Mouse (Mus musculus) lung, adult 2 months (tissue): ENCODE data around the gene Adssl1. TPM values are rescaled to one million over a fixed set of nuclear protein-coding genes. Genes with fewer than 3 reads are reported as not detected.

Experiments
- DNase-seq: peaks from one replicate; pipeline ENCODE4 v3.0.0; 2022
- H3K4me1 ChIP-seq: fragments of 200-500 bp; 2 replicates; pipeline ENCODE4 v1.6.1; 2011; ENCODE audit warnings: low read length; ENCODE audit not compliant: control insufficient read depth, insufficient read depth
- H3K4me3 ChIP-seq: fragments of 200-500 bp; replicated peaks from 2 replicates; pipeline ENCODE3; 2011; ENCODE audit warnings: low read depth, mild to moderate bottlenecking, control low read depth, low read length; ENCODE audit errors: extremely low read depth
- CTCF ChIP-seq: fragments of 200-500 bp; IDR thresholded peaks from 2 replicates; pipeline ENCODE4 v1.5.1; 2011; ENCODE audit warnings: mild to moderate bottlenecking, low read length, control low read depth; ENCODE audit not compliant: insufficient read depth
- POLR2A ChIP-seq: fragments of 200-500 bp; IDR thresholded peaks from 2 replicates; pipeline ENCODE4 v1.6.1; 2011; ENCODE audit warnings: low read depth, mild to moderate bottlenecking, control low read depth, low read length, borderline replicate concordance; ENCODE audit errors: extremely low read depth
- WGBS: fragments of 180-500 bp; shearing (Covaris S2); methylation state at CpG from one replicate; pipeline ENCODE4 v1.1.7; 2018; 5-methylcytosine and 5-hydroxymethylcytosine counted together
- polyA plus RNA-seq: library from polyadenylated mRNA; depleted of rRNA; stranded (reverse); fragments of >200 nt; gene quantifications from 2 replicates; pipeline ENCODE4 v1.2.3, GENCODE M21; 2012

Adssl1 gene
- polyA plus RNA-seq, 1 experiment, result 39.0 TPM

- 30% methylated on average over 13 of the region's 13 CpGs for WGBS
- H3K4me3 ChIP-seq, result peak overlapping the region; percentile 77
- DNase-seq, result no peak
- peaks cover 12% of the 10 kb centered on the region; the same call in 1 of the 2 replicates for H3K4me1 ChIP-seq
- no peak for TF ChIP-seq POLR2A
- TF ChIP-seq CTCF, result no peak
Observed at GRCm38 (mm10) chr12:112618981-112619685, 712 bp upstream of the Adssl1 start.

- 20% methylated on average over 16 of the region's 16 CpGs for WGBS
Observed at GRCm38 (mm10) chr12:112620354-112621061, 663 bp downstream of the Adssl1 start.

GRCm38 (mm10) chr12:112621900-112622299, 2.1 kb downstream of the Adssl1 start:
- H3K4me1 ChIP-seq, result peaks cover 16% of the 10 kb centered on the region; the same call in 1 of the 2 replicates
- no peak for DNase-seq
- TF ChIP-seq CTCF (no peak), POLR2A (no peak)
- no peak overlapping the region for H3K4me3 ChIP-seq
- 68% methylated on average over 3 of the region's 3 CpGs for WGBS

More at GRCm38 (mm10) chr12:112620354-112621061, 663 bp downstream of the Adssl1 start:
- Histone ChIP-seq H3K4me3 (peak overlapping the region; percentile 77), H3K4me1 (peaks cover 12% of the 10 kb centered on the region; the same call in 1 of the 2 replicates)
- TF ChIP-seq POLR2A, result no peak
- TF ChIP-seq CTCF, result no peak
- no peak for DNase-seq

- WGBS, result 29% methylated on average over 2 of the region's 2 CpGs
- DNase-seq, result peak; percentile 64
Observed at GRCm38 (mm10) chr12:112623742-112624141, 3.9 kb downstream of the Adssl1 start.

GRCm38 (mm10) chr12:112625700-112626099, 5.9 kb downstream of the Adssl1 start:
- 73% methylated on average over 4 of the region's 4 CpGs for WGBS
- no peak overlapping the region for H3K4me3 ChIP-seq
- no peak for TF ChIP-seq POLR2A
- TF ChIP-seq CTCF, result no peak
- no peak for DNase-seq
- peaks cover 14% of the 10 kb centered on the region; the same call in 1 of the 2 replicates for H3K4me1 ChIP-seq

More at GRCm38 (mm10) chr12:112623742-112624141, 3.9 kb downstream of the Adssl1 start:
- TF ChIP-seq POLR2A (no peak), CTCF (peak; percentile 90)
- H3K4me3 ChIP-seq, result no peak overlapping the region
- peaks cover 19% of the 10 kb centered on the region; the same call in 1 of the 2 replicates for H3K4me1 ChIP-seq

- TF ChIP-seq CTCF (no peak), POLR2A (no peak)
- WGBS, result 64% methylated on average over 6 of the region's 6 CpGs
- peaks cover 14% of the 10 kb centered on the region for H3K4me1 ChIP-seq
- DNase-seq, result no peak
- no peak overlapping the region for H3K4me3 ChIP-seq
Observed at GRCm38 (mm10) chr12:112626455-112626854, 6.6 kb downstream of the Adssl1 start.

- H3K4me1 ChIP-seq, result peaks cover 15% of the 10 kb centered on the region
- H3K4me3 ChIP-seq, result no peak overlapping the region
- WGBS, result 66% methylated on average over 7 of the region's 7 CpGs
- no peak for DNase-seq
- TF ChIP-seq POLR2A (no peak), CTCF (peak; percentile 53)
Observed at GRCm38 (mm10) chr12:112627097-112627881, 7.4 kb downstream of the Adssl1 start.

GRCm38 (mm10) chr12:112628197-112628596, 8.4 kb downstream of the Adssl1 start:
- 72% methylated on average over 6 of the region's 6 CpGs for WGBS
- no peak overlapping the region for H3K4me3 ChIP-seq
- peaks cover 18% of the 10 kb centered on the region for H3K4me1 ChIP-seq
- DNase-seq, result no peak
- no peak for TF ChIP-seq CTCF
- TF ChIP-seq POLR2A, result no peak
